Comparison of ENCODE assay signal across 25 mouse cellular contexts in the genomic region with DNA sequence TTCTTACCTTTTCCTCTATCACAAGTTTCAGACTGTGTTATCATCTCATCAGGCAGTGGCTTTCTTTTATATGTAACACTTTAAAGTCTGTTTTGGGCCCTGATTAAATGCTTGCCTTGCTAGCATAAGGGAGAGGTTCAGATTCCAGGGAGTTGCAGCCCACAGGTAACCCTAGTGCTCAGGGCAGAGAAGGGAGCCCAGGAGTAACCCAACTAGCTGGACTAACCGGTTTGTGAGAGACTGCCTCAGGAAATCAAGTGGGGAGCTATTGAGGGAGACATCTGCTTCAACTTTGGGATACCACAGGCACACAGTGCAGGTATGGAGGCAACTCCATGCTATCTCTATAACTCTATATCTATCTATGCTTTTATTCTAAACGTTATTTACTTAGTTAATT.
DNase-seq lines count a peak whose midpoint lies in the region; ATAC-seq and TF ChIP-seq lines count a peak whose summit lies in the region.
"Had no signal": no experiment of that assay in that cellular context is flagged by ENCODE, and none has a peak within 500 bp of the region (broad histone marks: within the 10 kb centered on the region; RNA-seq: fewer than 3 reads in every experiment).

No protein-coding gene starts in this region.

- 20% methylated on average over 2 of the region's 2 CpGs for WGBS in limb, embryonic 14.5 days
- 20% methylated on average over 2 of the region's 2 CpGs for WGBS in limb, embryonic 10.5 days
- WGBS in embryonic facial prominence, embryonic 10.5 days: 22% methylated on average over 2 of the region's 2 CpGs
- 18% methylated on average over 2 of the region's 2 CpGs for WGBS in stomach, embryonic 14.5 days
- WGBS in midbrain, embryonic 14.5 days: 28% methylated on average over 2 of the region's 2 CpGs

- no peaks in the 10 kb centered on the region for H3K36me3 ChIP-seq in limb, embryonic 14.5 days (ENCODE audit: control insufficient read depth, insufficient read depth, low read length)
- no peaks in the 10 kb centered on the region for H3K36me3 ChIP-seq in limb, embryonic 10.5 days
- H3K36me3 ChIP-seq in embryonic facial prominence, embryonic 10.5 days (replicated peaks): no peaks in the 10 kb centered on the region
- no peaks in the 10 kb centered on the region for H3K36me3 ChIP-seq in stomach, embryonic 14.5 days (ENCODE audit: control insufficient read depth, insufficient read depth, low read length)
- H3K36me3 ChIP-seq in midbrain, embryonic 14.5 days (ENCODE audit: control insufficient read depth, insufficient read depth, low read length): no peaks in the 10 kb centered on the region
- H3K36me3 ChIP-seq: hindbrain, embryonic 15.5 days; limb, embryonic 12.5 days; midbrain, embryonic 15.5 days; neural tube, embryonic 15.5 days had no signal

- H3K4me1 ChIP-seq in limb, embryonic 14.5 days (ENCODE audit: control insufficient read depth, insufficient read depth, low read length): peaks cover 6% of the 10 kb centered on the region; the same call in 1 of the 2 replicates
- peaks cover 7% of the 10 kb centered on the region for H3K4me1 ChIP-seq in limb, embryonic 10.5 days
- H3K4me1 ChIP-seq in embryonic facial prominence, embryonic 10.5 days: peaks cover 15% of the 10 kb centered on the region
- H3K4me1 ChIP-seq in stomach, embryonic 14.5 days (ENCODE audit: control insufficient read depth, insufficient read depth, low read length): no peaks in the 10 kb centered on the region
- H3K4me1 ChIP-seq in midbrain, embryonic 14.5 days (ENCODE audit: control insufficient read depth, insufficient read depth, low read length): peaks cover 3% of the 10 kb centered on the region; the same call in 1 of the 2 replicates
- H3K4me1 ChIP-seq: hindbrain, embryonic 15.5 days had no signal

- no peak overlapping the region for H3K9ac ChIP-seq in limb, embryonic 14.5 days (ENCODE audit: low read depth, low read length, severe bottlenecking)
- H3K9ac ChIP-seq in stomach, embryonic 14.5 days (replicated peaks; ENCODE audit: low read depth, low read length): no peak overlapping the region
- no peak overlapping the region for H3K9ac ChIP-seq in midbrain, embryonic 14.5 days (replicated peaks; ENCODE audit: low read length)
- H3K9ac ChIP-seq: forebrain, embryonic 13.5 days; hindbrain, embryonic 15.5 days; limb, embryonic 12.5 days; liver, embryonic 14.5 days; midbrain, embryonic 15.5 days; neural tube, embryonic 15.5 days had no signal

- peak; percentile 12 for DNase-seq in limb, embryonic 14.5 days (ENCODE audit: low spot score)
- no peak for DNase-seq in limb, embryonic 10.5 days (ENCODE audit: low spot score)
- DNase-seq in embryonic facial prominence, embryonic 10.5 days (ENCODE audit: low spot score): peak; percentile 44
- DNase-seq in gonadal fat pad, adult 2 months (ENCODE audit: low read depth): peak; percentile 68
- DNase-seq in midbrain, embryonic 14.5 days: no peak
- DNase-seq: adrenal gland, postnatal 10 days; cerebellum, postnatal 10 days; gastrocnemius, postnatal 10 days; heart, adult 2 months; heart, postnatal 36 days; kidney, adult 11 months; layer of hippocampus, adult 9-11 months; thymus, postnatal 14 days had no signal

- no peak overlapping the region for H3K4me3 ChIP-seq in limb, embryonic 14.5 days (replicated peaks; ENCODE audit: low read length)
- no peak overlapping the region for H3K4me3 ChIP-seq in limb, embryonic 10.5 days
- H3K4me3 ChIP-seq in embryonic facial prominence, embryonic 10.5 days: no peak overlapping the region
- H3K4me3 ChIP-seq in stomach, embryonic 14.5 days (ENCODE audit: low read depth, low read length): no peak overlapping the region
- H3K4me3 ChIP-seq in midbrain, embryonic 14.5 days (replicated peaks; ENCODE audit: low read depth, low read length): no peak overlapping the region
- H3K4me3 ChIP-seq: erythroblast, embryonic 14.5 days; forebrain, embryonic 13.5 days; heart, adult 2 months; hindbrain, embryonic 15.5 days; left cerebral cortex, adult 2 months; limb, embryonic 12.5 days; megakaryocyte, embryonic 14.5 days; midbrain, embryonic 15.5 days; neural tube, embryonic 15.5 days had no signal

- ATAC-seq in limb, embryonic 14.5 days (ENCODE audit: low FRiP score, low read depth): no peak
- peak; percentile 71; the same call in 1 of the 2 replicates for ATAC-seq in stomach, embryonic 14.5 days (ENCODE audit: insufficient number of reproducible peaks, insufficient read depth, low FRiP score, low read depth)
- ATAC-seq in midbrain, embryonic 14.5 days (ENCODE audit: low FRiP score, low TSS enrichment): no peak
- ATAC-seq in megakaryocyte progenitor cell, adult 5-6 weeks (replicated peaks; ENCODE audit: poor library complexity): no peak
- ATAC-seq: forebrain, embryonic 13.5 days; midbrain, embryonic 15.5 days; Patski had no signal

- H3K4me2 ChIP-seq in limb, embryonic 14.5 days (replicated peaks; ENCODE audit: low read depth, low read length, severe bottlenecking): no peak overlapping the region
- H3K4me2 ChIP-seq in stomach, embryonic 14.5 days (replicated peaks; ENCODE audit: low read depth, low read length): no peak overlapping the region
- no peak overlapping the region for H3K4me2 ChIP-seq in midbrain, embryonic 14.5 days (ENCODE audit: low read length)
- H3K4me2 ChIP-seq: forebrain, embryonic 13.5 days; hindbrain, embryonic 15.5 days; limb, embryonic 12.5 days; midbrain, embryonic 15.5 days; neural tube, embryonic 15.5 days had no signal

- no peak for TF ChIP-seq POLR2A in limb, embryonic 14.5 days (IDR thresholded peaks at IDR 0.05; ENCODE audit: borderline replicate concordance, extremely low read depth, insufficient read depth, insufficient read length)

- no peak overlapping the region for H3K27ac ChIP-seq in limb, embryonic 14.5 days (replicated peaks; ENCODE audit: low read depth, low read length)
- H3K27ac ChIP-seq in limb, embryonic 10.5 days: no peak overlapping the region
- H3K27ac ChIP-seq in embryonic facial prominence, embryonic 10.5 days (replicated peaks): no peak overlapping the region
- H3K27ac ChIP-seq in stomach, embryonic 14.5 days (ENCODE audit: low read length): no peak overlapping the region
- H3K27ac ChIP-seq in midbrain, embryonic 14.5 days (replicated peaks; ENCODE audit: low read depth, low read length): no peak overlapping the region
- H3K27ac ChIP-seq: forebrain, embryonic 13.5 days; heart, adult 2 months; hindbrain, embryonic 15.5 days; left cerebral cortex, adult 2 months; limb, embryonic 12.5 days; liver, embryonic 14.5 days; midbrain, embryonic 15.5 days; neural tube, embryonic 15.5 days had no signal

- H3K27me3 ChIP-seq in limb, embryonic 14.5 days (ENCODE audit: control insufficient read depth, insufficient read depth, low read length): no peaks in the 10 kb centered on the region
- H3K27me3 ChIP-seq in limb, embryonic 10.5 days (ENCODE audit: low read depth, poor library complexity, severe bottlenecking): no peaks in the 10 kb centered on the region
- H3K27me3 ChIP-seq in embryonic facial prominence, embryonic 10.5 days (replicated peaks; ENCODE audit: low read depth, poor library complexity, severe bottlenecking): no peaks in the 10 kb centered on the region
- H3K27me3 ChIP-seq in stomach, embryonic 14.5 days (ENCODE audit: control insufficient read depth, insufficient read depth, low read length): no peaks in the 10 kb centered on the region
- no peaks in the 10 kb centered on the region for H3K27me3 ChIP-seq in midbrain, embryonic 14.5 days (ENCODE audit: control insufficient read depth, insufficient read depth, low read length)
- H3K27me3 ChIP-seq: hindbrain, embryonic 15.5 days; neural tube, embryonic 15.5 days had no signal

- no peaks in the 10 kb centered on the region for H3K9me3 ChIP-seq in limb, embryonic 14.5 days (ENCODE audit: control insufficient read depth, low read length)
- no peaks in the 10 kb centered on the region for H3K9me3 ChIP-seq in limb, embryonic 10.5 days (replicated peaks)
- H3K9me3 ChIP-seq in embryonic facial prominence, embryonic 10.5 days: no peaks in the 10 kb centered on the region
- H3K9me3 ChIP-seq in stomach, embryonic 14.5 days (ENCODE audit: control insufficient read depth, low read depth, low read length): no peaks in the 10 kb centered on the region
- H3K9me3 ChIP-seq in midbrain, embryonic 14.5 days (ENCODE audit: control insufficient read depth, low read length): no peaks in the 10 kb centered on the region
- H3K9me3 ChIP-seq: forebrain, embryonic 13.5 days; hindbrain, embryonic 15.5 days; limb, embryonic 12.5 days; megakaryocyte, embryonic 14.5 days; midbrain, embryonic 15.5 days; neural tube, embryonic 15.5 days had no signal

Comparison
In these comparisons a context has a peak if more than half of its experiments do, and no peak if none do; other contexts are left out.
1. DNase-seq: peak in limb, embryonic 14.5 days (single experiment), embryonic facial prominence, embryonic 10.5 days (single experiment) and gonadal fat pad, adult 2 months (single experiment); none in limb, embryonic 10.5 days (single experiment) and midbrain, embryonic 14.5 days (single experiment).